Mouse (Mus musculus) myocyte (in vitro differentiated cells): ENCODE results near the gene Parvb. TPM values are rescaled to one million over a fixed set of nuclear protein-coding genes. Genes with fewer than 3 reads are reported as not detected.

ENCODE experiments used
- H3K27me3 ChIP-seq: one replicate; pipeline ENCODE4 v1.6.1; 2011; ENCODE audit not compliant: control insufficient read depth, insufficient read depth, insufficient read length
- H3K36me3 ChIP-seq: one replicate; pipeline ENCODE4 v1.6.1; 2011; ENCODE audit not compliant: control insufficient read depth, insufficient read depth
- H3K4me2 ChIP-seq: one replicate; pipeline ENCODE4 v1.6.1; 2011; ENCODE audit warnings: low read depth, control low read depth
- H3K4me3 ChIP-seq: one replicate; pipeline ENCODE4 v1.5.1; 2011; ENCODE audit warnings: mild to moderate bottlenecking, control low read depth, moderate library complexity
- H3K79me2 ChIP-seq: one replicate; pipeline ENCODE4 v1.6.1; 2011; ENCODE audit not compliant: control insufficient read depth, insufficient read depth
- H3ac ChIP-seq: one replicate; pipeline ENCODE4 v1.6.1; 2011; ENCODE audit not compliant: control insufficient read depth, insufficient read length
- CEBPB ChIP-seq: IDR thresholded peaks from 2 replicates; pipeline ENCODE4 v1.6.1; 2011; ENCODE audit warnings: mild to moderate bottlenecking, moderate library complexity; ENCODE audit not compliant: poor library complexity, insufficient read depth, severe bottlenecking
- E2F4 ChIP-seq: IDR thresholded peaks from one replicate; pipeline ENCODE4 v1.6.1; 2011; ENCODE audit warnings: mild to moderate bottlenecking, control low read depth, moderate library complexity; ENCODE audit not compliant: insufficient read depth
- MAX ChIP-seq: IDR thresholded peaks from one replicate; pipeline ENCODE4 v1.6.1; 2011; ENCODE audit warnings: low read depth, mild to moderate bottlenecking, control low read depth
- MYOD1 ChIP-seq, 3 experiments: IDR thresholded peaks; one replicate each; pipeline ENCODE4 v1.6.1; 2011; ENCODE audit warnings: control low read depth in 2 of 3, low read depth in 2 of 3, mild to moderate bottlenecking in 2 of 3, moderate library complexity in 1 of 3; ENCODE audit not compliant: insufficient read length in 2 of 3, control insufficient read depth in 1 of 3
- MYOG ChIP-seq, 3 experiments: IDR thresholded peaks; one replicate each; pipeline ENCODE4 v1.6.1; 2011; ENCODE audit warnings: control low read depth in 2 of 3, low read depth in 2 of 3, mild to moderate bottlenecking in 2 of 3; ENCODE audit not compliant: insufficient read length in 2 of 3, control insufficient read depth in 1 of 3, insufficient read depth in 1 of 3
- POLR2A ChIP-seq: IDR thresholded peaks from one replicate; pipeline ENCODE4 v1.6.1; 2011; ENCODE audit warnings: low read depth, mild to moderate bottlenecking, control low read depth, moderate library complexity; ENCODE audit not compliant: insufficient read length
- POLR2AphosphoS2 ChIP-seq: IDR thresholded peaks from one replicate; pipeline ENCODE4 v1.6.1; 2011; ENCODE audit warnings: low read depth, control low read depth; ENCODE audit not compliant: insufficient read length
- REST ChIP-seq: IDR thresholded peaks from one replicate; pipeline ENCODE4 v1.6.1; 2011; ENCODE audit warnings: mild to moderate bottlenecking, control low read depth, moderate library complexity; ENCODE audit not compliant: insufficient read depth, insufficient read length
- SRF ChIP-seq: IDR thresholded peaks from one replicate; pipeline ENCODE4 v1.6.1; 2011; ENCODE audit warnings: low read depth; ENCODE audit not compliant: control insufficient read depth, insufficient read length
- TCF12 ChIP-seq: IDR thresholded peaks from one replicate; pipeline ENCODE4 v1.6.1; 2011; ENCODE audit warnings: mild to moderate bottlenecking, control low read depth; ENCODE audit not compliant: poor library complexity, insufficient read depth, severe bottlenecking
- TCF3 ChIP-seq: IDR thresholded peaks from one replicate; pipeline ENCODE4 v1.6.1; 2011; ENCODE audit warnings: low read depth, control low read depth; ENCODE audit not compliant: insufficient read length
- USF1 ChIP-seq: IDR thresholded peaks from one replicate; pipeline ENCODE4 v1.6.1; 2011; ENCODE audit warnings: low read depth, mild to moderate bottlenecking, control low read depth, moderate library complexity
- polyA plus RNA-seq: library from polyadenylated mRNA; unstranded; fragments of >200 nt; fragmentation: generic; extraction: Trizol; gene quantifications from one replicate; pipeline ENCODE4 v1.2.1, GENCODE M21; 2012; ENCODE audit warnings: missing spikeins

Parvb gene
- polyA plus RNA-seq, 1 experiment = 86.2 TPM

DNA sequence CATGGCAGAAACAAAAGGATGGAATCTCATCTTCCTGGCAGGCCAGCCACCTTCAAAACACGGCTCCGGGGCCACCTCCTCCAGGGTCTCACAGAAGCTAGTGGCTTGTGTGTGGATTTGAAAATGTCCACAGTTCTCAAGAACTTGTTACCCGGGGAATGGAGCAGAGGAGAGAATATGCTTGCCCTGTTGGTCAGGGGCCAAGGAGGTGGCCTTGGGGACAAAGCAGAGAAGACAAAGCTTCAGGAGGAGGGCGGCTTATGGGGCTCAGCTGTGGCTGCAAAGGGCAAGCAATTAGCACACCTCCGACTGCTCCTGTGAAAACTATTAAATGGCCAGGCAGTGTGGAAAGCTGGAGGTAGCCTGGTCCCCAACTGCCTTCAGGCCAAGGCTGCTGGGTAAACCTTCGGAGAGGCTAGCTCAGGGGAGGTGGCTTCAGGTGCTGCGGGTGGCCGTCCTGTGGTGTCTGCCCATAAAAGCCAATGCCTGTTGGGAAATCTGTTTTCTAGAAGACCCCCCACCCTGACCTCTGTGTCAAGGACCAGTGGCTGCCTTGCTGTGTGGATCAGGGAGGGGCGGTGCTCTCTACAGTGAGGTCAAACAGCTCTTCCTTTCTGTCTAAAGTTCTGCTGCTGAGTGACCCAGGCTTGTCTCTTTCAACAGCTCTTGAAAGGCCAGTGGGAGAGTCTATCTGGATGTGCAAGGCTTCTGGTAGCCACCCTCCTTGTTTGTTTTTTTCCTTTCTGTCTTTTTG is 26.9 kb downstream of the Parvb start:
- peaks cover 85% of the 10 kb centered on the region for H3K79me2 ChIP-seq
- H3K4me2 ChIP-seq = no peak overlapping the region
- TF ChIP-seq REST (no peak), MYOD1 (IDR thresholded peaks at IDR 0.05; ENCODE audit: control insufficient read depth in 1 of 3, insufficient read length in 2 of 3, low read depth in 2 of 3) (no peak), MAX (no peak), USF1 (no peak), SRF (no peak), E2F4 (no peak), POLR2A (no peak), CEBPB (no peak)
- no peaks in the 10 kb centered on the region for H3K27me3 ChIP-seq
- no peaks in the 10 kb centered on the region for H3K36me3 ChIP-seq
- no peak overlapping the region for H3K4me3 ChIP-seq
- H3ac ChIP-seq = no peak overlapping the region

DNA sequence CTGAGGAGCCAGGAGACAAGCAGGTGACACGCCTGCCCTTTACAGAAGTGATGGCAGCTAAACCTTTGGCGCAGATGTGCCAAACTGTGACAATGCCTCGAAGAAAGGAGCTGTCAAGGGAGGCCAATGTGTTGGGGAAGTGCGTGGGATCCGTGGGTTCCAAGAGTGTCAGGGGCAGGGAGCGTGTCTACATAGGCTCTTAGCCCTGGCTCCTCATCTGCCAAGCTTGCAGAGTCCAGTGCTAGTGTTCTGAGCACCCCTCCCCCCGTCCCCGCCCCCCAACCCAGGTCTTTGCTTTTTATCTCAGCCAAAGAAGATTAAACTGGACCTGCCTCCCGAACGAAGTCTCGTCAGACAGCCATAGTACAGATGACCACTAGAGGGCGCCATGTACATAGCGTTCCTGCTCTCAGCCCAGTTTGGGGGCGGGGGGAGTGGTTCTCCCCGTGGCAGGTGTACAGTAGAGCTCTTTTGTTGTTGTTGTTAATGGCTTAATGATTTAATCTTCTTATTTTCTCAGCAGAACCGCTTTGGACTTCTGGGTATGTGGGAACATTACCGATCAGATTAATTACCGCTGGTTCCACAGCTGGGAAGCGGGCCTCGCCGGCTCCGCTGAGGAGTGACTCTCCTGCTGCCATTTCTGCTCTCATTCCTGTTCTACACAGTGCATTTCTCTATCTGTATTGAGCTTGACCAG is 28.4 kb downstream of the Parvb start:
- H3K36me3 ChIP-seq = no peaks in the 10 kb centered on the region
- no peak overlapping the region for H3K4me3 ChIP-seq
- no peak overlapping the region for H3K4me2 ChIP-seq
- no peaks in the 10 kb centered on the region for H3K27me3 ChIP-seq
- H3K79me2 ChIP-seq = peaks cover 78% of the 10 kb centered on the region
- H3ac ChIP-seq = no peak overlapping the region
- TF ChIP-seq MYOD1 (IDR thresholded peaks at IDR 0.05; ENCODE audit: control insufficient read depth in 1 of 3, insufficient read length in 2 of 3, low read depth in 2 of 3) (peak in 1 of 3 experiments; percentile 54), CEBPB (no peak)

DNA sequence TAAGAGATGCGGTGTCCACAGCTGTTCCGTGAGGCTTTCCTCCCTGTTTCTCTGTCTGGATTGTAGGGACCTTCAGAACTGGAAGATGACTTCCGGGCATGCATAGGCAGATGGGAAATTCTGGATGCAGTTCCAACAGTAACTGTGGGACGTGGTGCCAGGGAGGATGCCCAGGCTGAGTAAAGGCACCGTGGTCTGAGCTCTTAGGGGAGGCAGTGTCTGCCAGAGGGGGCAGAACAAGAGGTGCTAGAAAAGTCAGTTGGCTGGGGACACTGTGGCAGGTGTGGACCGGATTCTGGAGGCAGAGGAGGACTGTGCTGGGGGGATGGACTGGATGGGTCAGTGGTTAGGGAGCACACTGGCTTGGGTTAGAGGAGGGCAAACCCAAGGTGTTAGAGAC is 30.8 kb downstream of the Parvb start:
- no peaks in the 10 kb centered on the region for H3K27me3 ChIP-seq
- H3K4me3 ChIP-seq = no peak overlapping the region
- TF ChIP-seq TCF12 (no peak), MAX (no peak), CEBPB (no peak), MYOD1 (IDR thresholded peaks at IDR 0.05; ENCODE audit: control insufficient read depth in 1 of 3, insufficient read length in 2 of 3, low read depth in 2 of 3) (no peak), E2F4 (no peak), REST (no peak), POLR2A (no peak), MYOG (IDR thresholded peaks at IDR 0.05; ENCODE audit: control insufficient read depth in 1 of 3, insufficient read depth in 1 of 3, insufficient read length in 2 of 3, low read depth in 2 of 3) (no peak), USF1 (no peak), POLR2AphosphoS2 (no peak), TCF3 (no peak), SRF (no peak)
- no peak overlapping the region for H3K4me2 ChIP-seq
- no peak overlapping the region for H3ac ChIP-seq
- H3K36me3 ChIP-seq = no peaks in the 10 kb centered on the region
- H3K79me2 ChIP-seq = peaks cover 63% of the 10 kb centered on the region

DNA sequence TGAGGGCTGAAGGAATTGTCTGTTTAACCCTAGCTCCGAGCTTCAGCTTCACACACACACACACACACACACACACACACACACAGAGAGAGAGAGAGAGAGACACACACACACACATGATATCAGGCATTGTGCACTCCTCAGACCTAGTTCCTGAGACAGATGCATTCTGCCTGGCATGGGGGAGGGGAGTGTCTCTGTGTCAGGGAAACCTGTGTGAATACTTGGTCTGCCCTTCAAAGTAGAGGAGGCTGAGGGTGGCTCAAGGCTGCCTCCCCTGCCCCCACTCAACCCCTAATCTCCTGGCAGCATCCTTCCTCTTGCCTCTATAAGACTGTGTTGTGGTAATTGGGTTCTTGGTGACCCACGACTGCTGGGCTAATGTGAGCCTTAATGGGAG is 31.7 kb downstream of the Parvb start:
- Histone ChIP-seq H3K4me2 (no peak overlapping the region), H3K79me2 (peaks cover 66% of the 10 kb centered on the region), H3K4me3 (no peak overlapping the region), H3ac (no peak overlapping the region), H3K36me3 (no peaks in the 10 kb centered on the region), H3K27me3 (no peaks in the 10 kb centered on the region)
- TF ChIP-seq USF1 (no peak), TCF12 (no peak), POLR2AphosphoS2 (no peak), MYOG (IDR thresholded peaks at IDR 0.05; ENCODE audit: control insufficient read depth in 1 of 3, insufficient read depth in 1 of 3, insufficient read length in 2 of 3, low read depth in 2 of 3) (no peak), TCF3 (no peak), MYOD1 (IDR thresholded peaks at IDR 0.05; ENCODE audit: control insufficient read depth in 1 of 3, insufficient read length in 2 of 3, low read depth in 2 of 3) (no peak), POLR2A (no peak), MAX (no peak), REST (no peak), CEBPB (no peak), E2F4 (no peak), SRF (no peak)

DNA sequence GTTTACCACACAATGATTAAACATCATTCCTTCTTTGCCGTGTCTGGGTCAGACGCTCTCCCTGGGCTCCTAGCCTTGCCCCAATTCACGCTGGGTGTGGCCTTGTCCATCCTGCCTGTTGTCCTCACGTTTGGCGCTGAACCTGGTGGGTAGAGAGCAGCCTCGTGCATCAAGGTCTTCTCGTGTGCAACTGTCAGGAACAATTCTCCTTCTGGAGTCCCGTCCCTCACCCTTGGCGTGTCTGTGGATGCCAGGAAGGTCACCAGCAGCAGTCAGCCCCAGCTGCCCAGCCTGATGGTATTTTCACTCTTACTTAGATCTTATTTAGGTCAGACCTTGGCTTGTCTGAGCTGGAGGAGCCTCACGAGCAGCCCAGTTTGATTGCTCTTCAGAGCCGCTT is 33.3 kb downstream of the Parvb start:
- Histone ChIP-seq H3K4me3 (no peak overlapping the region), H3K4me2 (no peak overlapping the region), H3K79me2 (peaks cover 59% of the 10 kb centered on the region), H3K36me3 (no peaks in the 10 kb centered on the region), H3K27me3 (no peaks in the 10 kb centered on the region), H3ac (no peak overlapping the region)
- no peak for TF ChIP-seq TCF12
- no peak for TF ChIP-seq POLR2AphosphoS2
- TF ChIP-seq CEBPB = no peak
- TF ChIP-seq MYOD1 (IDR thresholded peaks at IDR 0.05; ENCODE audit: control insufficient read depth in 1 of 3, insufficient read length in 2 of 3, low read depth in 2 of 3) = peak in 1 of 3 experiments; percentile 2
- TF ChIP-seq POLR2A = no peak
- no peak for TF ChIP-seq USF1
